Mouse (Mus musculus) embryonic facial prominence, embryonic 11.5 days (tissue): ENCODE results near the gene Pum1. TPM values are rescaled to one million over a fixed set of nuclear protein-coding genes. Genes with fewer than 3 reads are reported as not detected.

Source experiments
- ATAC-seq: fragments of 200-750 bp; cut with Nextera tagmentation; replicated peaks from 2 replicates; pipeline ENCODE4 v1.8.0; 2017; ENCODE audit warnings: low read depth; ENCODE audit not compliant: insufficient number of reproducible peaks, low FRiP score, low TSS enrichment
- DNase-seq: peaks from one replicate; pipeline ENCODE4 v3.0.0-alpha.2; 2015; ENCODE audit warnings: low spot score
- H3K27ac ChIP-seq: fragments of 300-500 bp; sonication (generic); replicated peaks from 2 replicates; pipeline ENCODE4 v1.5.1; 2014; ENCODE audit warnings: mild to moderate bottlenecking, low read depth, low read length, control low read depth
- H3K27me3 ChIP-seq: fragments of 300-500 bp; sonication (generic); 2 replicates; pipeline ENCODE4 v1.6.1; 2014; ENCODE audit warnings: mild to moderate bottlenecking, low read length, moderate library complexity, mixed read lengths; ENCODE audit not compliant: control insufficient read depth, insufficient read depth
- H3K36me3 ChIP-seq: fragments of 300-500 bp; sonication (generic); replicated peaks from 2 replicates; pipeline ENCODE4 v1.6.1; 2014; ENCODE audit warnings: low read depth, mild to moderate bottlenecking, low read length, moderate library complexity, mixed read lengths; ENCODE audit not compliant: control insufficient read depth, insufficient read depth
- H3K4me1 ChIP-seq: fragments of 300-500 bp; sonication (generic); 2 replicates; pipeline ENCODE4 v1.6.1; 2014; ENCODE audit warnings: low read length, mixed read lengths; ENCODE audit not compliant: control insufficient read depth, insufficient read depth
- H3K4me2 ChIP-seq: fragments of 300-500 bp; sonication (generic); 2 replicates; pipeline ENCODE4 v1.6.1; 2014; ENCODE audit warnings: low read depth, mild to moderate bottlenecking, control low read depth, low read length, moderate library complexity
- H3K4me3 ChIP-seq: fragments of 300-500 bp; sonication (generic); 2 replicates; pipeline ENCODE4 v1.5.1; 2014; ENCODE audit warnings: low read depth, low read length, control low read depth
- H3K9ac ChIP-seq: fragments of 300-500 bp; sonication (generic); replicated peaks from 2 replicates; pipeline ENCODE4 v1.6.1; 2014; ENCODE audit warnings: mild to moderate bottlenecking, control low read depth, low read length
- H3K9me3 ChIP-seq: fragments of 300-500 bp; sonication (generic); replicated peaks from 2 replicates; pipeline ENCODE4 v1.6.1; 2016; ENCODE audit warnings: mild to moderate bottlenecking, low read length, inconsistent platforms, mixed read lengths; ENCODE audit not compliant: control insufficient read depth
- WGBS: fragments of 180-500 bp; shearing (Covaris S2); extraction: QIAGEN DNeasy Blood & Tissue Kit; methylation state at CpG from one replicate; pipeline ENCODE4 v1.1.7; 2014; 5-methylcytosine and 5-hydroxymethylcytosine counted together
- polyA plus RNA-seq: library from polyadenylated mRNA; unstranded; fragments of >200 nt; fragmentation: Nextera tagmentation; extraction: Ambion mirVana; gene quantifications from 2 replicates; pipeline ENCODE4 v1.2.1, GENCODE M21; 2014

Pum1 gene
- polyA plus RNA-seq, 1 experiment from 2014 or later, result 88.5 TPM

DNA sequence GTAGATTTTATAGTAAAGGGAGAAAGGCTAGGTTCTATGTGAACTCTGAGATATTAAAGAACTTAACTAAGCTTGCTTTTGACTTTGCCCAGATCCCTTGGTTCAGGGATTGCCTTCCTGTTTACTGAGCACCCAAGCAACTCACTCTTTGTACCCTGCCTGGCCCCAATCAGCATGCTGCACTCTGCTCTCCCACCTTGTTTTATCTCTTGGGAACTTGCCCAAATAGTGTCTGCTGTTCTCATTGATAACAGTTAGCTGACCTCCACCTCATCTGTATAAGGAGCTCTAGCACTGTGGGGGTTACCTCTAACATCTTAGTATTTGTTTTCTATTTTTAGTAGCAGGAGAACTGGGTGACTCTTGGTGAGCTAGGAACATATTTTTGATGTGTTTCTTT lies 52.0 kb downstream of the Pum1 start:
- Histone ChIP-seq H3K27ac (no peak overlapping the region), H3K4me2 (no peak overlapping the region), H3K27me3 (no peaks in the 10 kb centered on the region), H3K9ac (no peak overlapping the region), H3K4me3 (no peak overlapping the region), H3K36me3 (no peaks in the 10 kb centered on the region; the same call in 1 of the 2 replicates), H3K4me1 (no peaks in the 10 kb centered on the region), H3K9me3 (no peaks in the 10 kb centered on the region)
- ATAC-seq, result no peak
- no peak for DNase-seq

DNA sequence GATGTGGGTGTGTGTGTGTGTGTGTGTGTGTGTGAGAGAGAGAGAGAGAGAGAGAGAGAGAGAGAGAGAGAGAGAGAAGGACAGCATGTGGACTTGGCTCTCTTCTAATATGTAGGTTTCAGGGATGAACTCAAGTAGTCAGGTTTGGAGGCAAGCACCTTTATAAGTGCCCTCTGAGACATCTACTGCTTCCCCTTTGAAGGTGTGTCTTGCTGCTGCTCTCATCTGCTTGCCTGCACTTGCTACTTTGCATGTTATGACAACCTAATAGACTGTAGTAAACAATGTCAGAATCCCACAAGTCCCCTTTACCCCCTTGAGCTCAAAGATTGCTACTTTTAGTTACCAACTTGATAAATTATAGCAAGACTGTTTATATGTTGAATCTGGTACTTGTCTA lies 52.5 kb downstream of the Pum1 start:
- no peak for ATAC-seq
- H3K27ac ChIP-seq, result no peak overlapping the region
- H3K27me3 ChIP-seq, result no peaks in the 10 kb centered on the region

DNA sequence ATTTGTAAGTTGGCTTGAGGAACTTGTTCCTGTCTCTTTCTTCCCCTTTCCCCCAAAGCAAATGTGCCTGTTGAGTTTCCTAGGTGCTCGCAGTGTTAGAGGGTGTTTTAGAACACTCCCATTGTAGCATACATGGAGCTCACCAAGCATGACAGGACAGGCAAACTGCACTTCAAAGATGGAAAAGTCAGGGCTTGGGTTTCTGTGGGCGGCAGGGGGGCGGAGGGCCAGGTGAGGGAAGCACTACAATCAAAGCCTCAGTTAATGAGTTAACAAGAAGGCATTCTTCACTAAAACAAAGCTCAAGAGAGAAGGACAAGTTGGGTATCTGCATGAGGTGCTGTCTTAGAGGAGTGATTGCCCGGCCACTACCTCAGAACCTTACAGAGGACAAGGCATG lies 56.2 kb downstream of the Pum1 start:
- no peaks in the 10 kb centered on the region for H3K4me1 ChIP-seq
- H3K36me3 ChIP-seq, result no peaks in the 10 kb centered on the region; the same call in 1 of the 2 replicates
- no peak overlapping the region for H3K27ac ChIP-seq
- DNase-seq, result no peak
- no peak for ATAC-seq
- no peak overlapping the region for H3K4me2 ChIP-seq
- no peaks in the 10 kb centered on the region for H3K9me3 ChIP-seq
- H3K9ac ChIP-seq, result no peak overlapping the region
- no peak overlapping the region for H3K4me3 ChIP-seq
- no peaks in the 10 kb centered on the region for H3K27me3 ChIP-seq
- 87% methylated on average over 4 of the region's 4 CpGs for WGBS

More for the DNA sequence above, 52.5 kb downstream of the Pum1 start:
- Histone ChIP-seq H3K4me3 (no peak overlapping the region), H3K4me2 (no peak overlapping the region), H3K9me3 (no peaks in the 10 kb centered on the region), H3K9ac (no peak overlapping the region), H3K36me3 (no peaks in the 10 kb centered on the region; the same call in 1 of the 2 replicates), H3K4me1 (no peaks in the 10 kb centered on the region)
- no peak for DNase-seq

DNA sequence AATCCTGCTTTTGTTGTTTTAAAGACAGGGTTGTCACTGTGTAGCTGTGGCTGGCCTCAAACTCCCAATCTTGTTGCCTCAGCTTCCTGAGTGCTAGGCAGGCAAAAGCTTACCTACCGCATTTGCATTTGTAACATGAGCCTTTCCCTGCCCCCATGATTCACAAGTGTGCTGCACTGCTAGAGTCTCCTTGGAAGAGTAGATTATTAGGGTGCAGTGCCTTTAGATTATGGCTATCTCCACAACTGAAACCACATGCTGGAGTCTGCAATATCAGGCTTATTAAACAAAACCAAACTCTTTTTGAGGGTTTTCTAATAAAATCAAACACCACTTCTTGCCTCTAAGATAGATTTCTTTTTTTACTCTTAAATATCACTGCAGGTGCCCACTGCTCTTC lies 59.5 kb downstream of the Pum1 start:
- H3K9me3 ChIP-seq, result no peaks in the 10 kb centered on the region
- ATAC-seq, result no peak
- no peaks in the 10 kb centered on the region; the same call in 1 of the 2 replicates for H3K36me3 ChIP-seq

DNA sequence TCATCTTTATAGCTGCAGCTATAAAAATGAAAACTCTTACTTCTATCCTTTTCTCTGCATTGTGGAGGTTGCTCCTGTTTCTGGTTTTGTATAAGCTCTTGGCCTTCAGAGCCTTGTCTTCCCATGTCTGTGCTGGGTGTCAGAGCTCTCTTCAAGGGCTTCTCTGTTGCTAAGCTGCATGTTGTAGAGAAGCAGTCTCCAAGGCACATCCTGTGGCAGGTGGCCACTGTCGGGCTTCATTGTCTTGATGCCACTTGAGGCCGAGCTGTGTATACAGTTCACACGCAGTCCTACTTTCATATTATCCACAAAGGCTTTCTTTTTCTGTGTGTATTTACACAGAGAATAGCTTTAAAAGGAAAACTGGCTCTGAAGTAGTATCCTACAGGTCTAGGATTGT lies 63.0 kb downstream of the Pum1 start:
- no peak for ATAC-seq
- no peak overlapping the region for H3K27ac ChIP-seq
- no peak overlapping the region for H3K4me3 ChIP-seq
- no peak for DNase-seq
- H3K9me3 ChIP-seq, result no peaks in the 10 kb centered on the region
- H3K36me3 ChIP-seq, result no peaks in the 10 kb centered on the region; the same call in 1 of the 2 replicates
- WGBS, result 80% methylated on average over 3 of the region's 3 CpGs
- no peaks in the 10 kb centered on the region for H3K4me1 ChIP-seq
- no peaks in the 10 kb centered on the region for H3K27me3 ChIP-seq
- no peak overlapping the region for H3K4me2 ChIP-seq
- H3K9ac ChIP-seq, result no peak overlapping the region

More for the DNA sequence above, 59.5 kb downstream of the Pum1 start:
- no peak overlapping the region for H3K4me2 ChIP-seq
- no peak overlapping the region for H3K27ac ChIP-seq
- no peaks in the 10 kb centered on the region for H3K27me3 ChIP-seq
- H3K4me3 ChIP-seq, result no peak overlapping the region
- H3K9ac ChIP-seq, result no peak overlapping the region
- H3K4me1 ChIP-seq, result no peaks in the 10 kb centered on the region
- peak; percentile 43 for DNase-seq
- WGBS, result 4% methylated on average over 1 of the region's 1 CpGs

DNA sequence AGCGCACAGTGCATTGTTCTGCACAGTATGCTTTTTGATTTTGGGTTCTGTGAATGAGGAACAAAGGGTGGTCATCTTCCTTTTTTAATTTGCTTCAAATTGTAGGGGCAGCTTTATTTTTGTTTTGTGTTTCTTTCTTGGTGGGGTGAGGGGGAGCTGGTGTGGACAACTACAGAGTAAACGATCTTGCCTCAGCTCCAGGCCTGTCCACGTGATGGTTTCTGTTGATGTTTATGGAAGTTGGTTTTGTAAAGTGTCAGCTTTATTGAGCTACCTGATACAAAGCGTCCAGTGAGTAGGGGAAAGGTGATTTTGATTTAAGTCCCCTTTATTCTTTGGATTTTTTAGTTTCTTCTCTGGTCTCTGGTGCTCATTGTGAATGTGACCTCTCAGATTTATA lies 72.8 kb downstream of the Pum1 start:
- H3K27ac ChIP-seq, result no peak overlapping the region
- ATAC-seq (no peak), DNase-seq (no peak)
- H3K36me3 ChIP-seq, result no peaks in the 10 kb centered on the region; the same call in 1 of the 2 replicates
- H3K4me3 ChIP-seq, result no peak overlapping the region
- H3K9me3 ChIP-seq, result no peaks in the 10 kb centered on the region
- H3K4me1 ChIP-seq, result no peaks in the 10 kb centered on the region
- H3K4me2 ChIP-seq, result no peak overlapping the region
- WGBS, result 80% methylated on average over 4 of the region's 4 CpGs
- H3K27me3 ChIP-seq, result no peaks in the 10 kb centered on the region
- no peak overlapping the region for H3K9ac ChIP-seq

DNA sequence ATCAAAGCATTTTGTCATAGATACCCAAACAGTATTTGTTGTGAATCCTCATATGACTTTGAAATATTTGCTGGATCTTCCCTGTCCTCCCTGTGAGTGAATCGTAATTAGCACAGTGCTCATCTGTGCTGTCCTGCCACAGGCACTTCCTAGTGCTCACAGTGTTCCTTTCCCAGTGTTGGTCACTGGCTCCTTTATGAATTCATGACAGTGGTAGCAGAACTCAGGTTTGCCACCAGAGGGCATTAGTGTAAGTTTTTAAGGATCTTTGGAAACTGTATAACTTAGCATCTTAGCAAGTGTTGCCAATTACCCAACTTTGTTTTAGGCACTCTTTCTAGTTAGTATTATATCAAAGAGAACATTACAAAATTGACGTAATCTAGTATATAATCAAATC lies 75.4 kb downstream of the Pum1 start:
- no peaks in the 10 kb centered on the region; the same call in 1 of the 2 replicates for H3K36me3 ChIP-seq
- no peak overlapping the region for H3K9ac ChIP-seq
- H3K27me3 ChIP-seq, result no peaks in the 10 kb centered on the region
- 63% methylated on average over 2 of the region's 2 CpGs for WGBS
- H3K9me3 ChIP-seq, result no peaks in the 10 kb centered on the region
- no peak overlapping the region for H3K4me3 ChIP-seq
- no peak overlapping the region for H3K27ac ChIP-seq
- ATAC-seq (no peak), DNase-seq (peak; percentile 74)
- H3K4me2 ChIP-seq, result no peak overlapping the region
- H3K4me1 ChIP-seq, result no peaks in the 10 kb centered on the region

DNA sequence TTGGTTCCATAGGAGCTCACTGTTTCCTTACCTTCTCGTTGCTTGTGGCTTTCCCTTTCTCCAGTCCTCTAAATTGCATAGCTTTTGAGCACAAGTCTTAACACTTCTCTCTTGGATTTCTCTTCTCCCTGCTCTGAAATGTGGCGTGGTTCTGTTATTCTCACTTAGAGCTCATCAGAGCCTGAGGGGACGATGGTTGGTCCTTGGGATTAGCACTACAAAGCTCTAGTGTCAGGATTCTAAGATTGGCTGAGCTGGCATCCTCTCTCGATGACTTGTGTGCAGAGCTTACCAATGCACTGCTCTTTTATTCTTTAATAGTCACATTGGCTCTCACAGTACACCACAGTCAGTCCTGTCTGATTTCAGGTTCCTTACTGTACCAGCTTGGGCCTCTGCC lies 80.9 kb downstream of the Pum1 start:
- no peak overlapping the region for H3K4me2 ChIP-seq
- no peaks in the 10 kb centered on the region for H3K27me3 ChIP-seq
- 84% methylated on average over 4 of the region's 4 CpGs for WGBS
- H3K27ac ChIP-seq, result no peak overlapping the region
- H3K4me3 ChIP-seq, result no peak overlapping the region
- no peak overlapping the region for H3K9ac ChIP-seq
- no peaks in the 10 kb centered on the region for H3K9me3 ChIP-seq
- no peaks in the 10 kb centered on the region for H3K4me1 ChIP-seq
- no peak for DNase-seq
- H3K36me3 ChIP-seq, result peaks cover 9% of the 10 kb centered on the region
- no peak for ATAC-seq
